Mouse (Mus musculus): ENCODE data around the gene Olfr803.

DNA sequence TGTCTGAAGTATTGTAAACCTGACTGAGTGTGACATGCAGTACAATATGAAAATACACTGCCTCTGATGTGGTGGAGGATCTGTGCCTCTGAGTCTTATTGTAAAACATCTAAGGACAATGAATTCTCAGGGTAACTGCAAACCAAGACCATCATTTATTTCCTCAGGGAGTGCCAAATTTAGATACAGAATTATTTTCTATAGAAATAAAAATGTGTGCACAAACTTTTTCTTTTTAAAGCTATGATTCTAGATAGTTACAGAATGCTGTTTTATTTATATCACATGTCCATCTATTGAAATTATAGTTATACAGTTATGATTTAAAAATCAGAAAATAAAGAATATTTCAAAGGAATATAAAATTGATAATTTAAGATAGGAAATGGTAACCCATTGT, 47.7 kb upstream of the Olfr803 start, which contains the start of gene Olfr806:
- TF ChIP-seq CTCF (IDR thresholded peaks at IDR 0.05; ENCODE audit: borderline replicate concordance, control insufficient read depth, extremely low read depth, insufficient read depth, low read length, poor library complexity) (no peak), POLR2A (IDR thresholded peaks at IDR 0.05; ENCODE audit: control insufficient read depth, extremely low read depth, insufficient read depth, low read length, poor library complexity) (no peak)

Measured in thymus, adult 2 months (tissue).